Comparison of ENCODE assay signal across 8 mouse cellular contexts in genomic region chr14:54605752-54606321, GRCm38 (mm10). TPM values are rescaled to one million over a fixed set of nuclear protein-coding genes. Genes with fewer than 3 reads are reported as not detected.
DNase-seq lines count a peak whose midpoint lies in the region; ATAC-seq and TF ChIP-seq lines count a peak whose summit lies in the region.

Gene 4931414P19Rik (minus strand): TSS chr14:54605993.

- peak; percentile 70 for DNase-seq in cerebellum, adult 11 months
- peak; percentile 91 for DNase-seq in embryonic facial prominence, embryonic 10.5 days (ENCODE audit: low spot score)
- DNase-seq in heart, adult 11 months = peak; percentile 98
- DNase-seq in kidney, adult 18-20 months = peak; percentile 83
- DNase-seq in midbrain, postnatal 0 days (ENCODE audit: low spot score) = peak; percentile 74
- peak; percentile 67 to 79 for DNase-seq in spleen, postnatal 14 days (ENCODE audit: low spot score in 2 of 2)

- no peaks in the 10 kb centered on the region for H3K9me3 ChIP-seq in embryonic facial prominence, embryonic 10.5 days
- no peaks in the 10 kb centered on the region for H3K9me3 ChIP-seq in limb, embryonic 15.5 days
- H3K9me3 ChIP-seq in midbrain, postnatal 0 days (ENCODE audit: low read length) = no peaks in the 10 kb centered on the region

- peak within 1 kb of the TSS; percentile 62 for H3K4me2 ChIP-seq in limb, embryonic 15.5 days
- peak within 1 kb of the TSS; percentile 52 for H3K4me2 ChIP-seq in midbrain, postnatal 0 days (ENCODE audit: low read depth, low read length, poor library complexity, severe bottlenecking)

- H3K36me3 ChIP-seq in embryonic facial prominence, embryonic 10.5 days (replicated peaks) = peaks cover 10% of the 10 kb centered on the region
- no peaks in the 10 kb centered on the region for H3K36me3 ChIP-seq in limb, embryonic 15.5 days
- H3K36me3 ChIP-seq in midbrain, postnatal 0 days (ENCODE audit: insufficient read depth, low read length) = no peaks in the 10 kb centered on the region

- no peak for TF ChIP-seq CTCF in midbrain, postnatal 0 days (IDR thresholded peaks at IDR 0.05)

- no peak for ATAC-seq in cerebellum, adult (ENCODE audit: insufficient number of reproducible peaks, low FRiP score, low TSS enrichment)
- ATAC-seq in limb, embryonic 15.5 days (ENCODE audit: insufficient number of reproducible peaks, low FRiP score, low TSS enrichment, low read depth) = peak; percentile 46; the same call in 1 of the 2 replicates
- peak; percentile 22; the same call in 1 of the 2 replicates for ATAC-seq in midbrain, postnatal 0 days (ENCODE audit: low FRiP score)

- H3K4me1 ChIP-seq in embryonic facial prominence, embryonic 10.5 days = peaks cover 36% of the 10 kb centered on the region
- H3K4me1 ChIP-seq in limb, embryonic 15.5 days = peaks cover 21% of the 10 kb centered on the region
- H3K4me1 ChIP-seq in midbrain, postnatal 0 days (ENCODE audit: insufficient read depth, low read length) = peaks cover 6% of the 10 kb centered on the region; the same call in 1 of the 2 replicates

- under 1% methylated on average over 39 of the region's 39 CpGs for WGBS in embryonic facial prominence, embryonic 10.5 days
- WGBS in limb, embryonic 15.5 days = 2% methylated on average over 34 of the region's 39 CpGs
- under 1% methylated on average over 33 of the region's 39 CpGs for WGBS in midbrain, postnatal 0 days

- 0 out of 2 replicates have a peak within 1 kb of the TSS, but pooled peaks have one; percentile 28 for H3K9ac ChIP-seq in limb, embryonic 15.5 days
- peak within 1 kb of the TSS; percentile 54 for H3K9ac ChIP-seq in midbrain, postnatal 0 days (replicated peaks; ENCODE audit: low read length, poor library complexity, severe bottlenecking)

- peak within 1 kb of the TSS; percentile 63 for H3K4me3 ChIP-seq in embryonic facial prominence, embryonic 10.5 days
- peak within 1 kb of the TSS; percentile 56 for H3K4me3 ChIP-seq in limb, embryonic 15.5 days
- peak within 1 kb of the TSS; percentile 35 for H3K4me3 ChIP-seq in midbrain, postnatal 0 days (ENCODE audit: low read depth, low read length)

- H3K27me3 ChIP-seq in embryonic facial prominence, embryonic 10.5 days (replicated peaks; ENCODE audit: low read depth, poor library complexity, severe bottlenecking) = no peaks in the 10 kb centered on the region
- H3K27me3 ChIP-seq in limb, embryonic 15.5 days = no peaks in the 10 kb centered on the region
- H3K27me3 ChIP-seq in midbrain, postnatal 0 days (ENCODE audit: insufficient read depth, low read length) = no peaks in the 10 kb centered on the region

- H3K27ac ChIP-seq in embryonic facial prominence, embryonic 10.5 days (replicated peaks) = peak within 1 kb of the TSS; percentile 89
- peak within 1 kb of the TSS; percentile 84 for H3K27ac ChIP-seq in limb, embryonic 15.5 days
- H3K27ac ChIP-seq in midbrain, postnatal 0 days (ENCODE audit: low read depth, low read length) = peak within 1 kb of the TSS; percentile 49

RNA-seq across cellular contexts. Expression of gene 4931414P19Rik, which starts in this region (rescaled TPM):
- polyA plus RNA-seq in embryonic facial prominence, embryonic 10.5 days (2016; fragmentation: Nextera tagmentation; extraction: Ambion mirVana) = 9.3 and 12.4 TPM in 2 replicates
- polyA plus RNA-seq in limb, embryonic 15.5 days (2015; fragmentation: Nextera tagmentation; extraction: Ambion mirVana) = 5.8 and 6.1 TPM in 2 replicates
- total RNA-seq in midbrain, postnatal 0 days (2014; rRNA removed) = 4.6 and 8.7 TPM in 2 replicates
- polyA plus RNA-seq in midbrain, postnatal 0 days (2015; fragmentation: Nextera tagmentation; extraction: Ambion mirVana) = 2.2 and 2.8 TPM in 2 replicates
